Mouse (Mus musculus) layer of hippocampus, adult 8-10 months (tissue): ENCODE measurements around the gene Hbs1l. TPM values are rescaled to one million over a fixed set of nuclear protein-coding genes. Genes with fewer than 3 reads are reported as not detected.

Experiments used
- DNase-seq, 2 experiments: peaks; one replicate each; pipeline ENCODE4 v3.0.0; 2022; ENCODE audit warnings: low spot score in 2 of 2
- total RNA-seq, 4 experiments: library from RNA; stranded (reverse); gene quantifications; 2 replicates each; pipeline ENCODE4 v1.2.4; 2022

Gene Hbs1l
- total RNA-seq, 4 experiments from 2014 or later, result 53.7 to 72.2 (median 64.1) TPM

GRCm38 (mm10) chr10:21400031-21400430 lies 104.3 kb downstream of the Hbs1l start:
- DNase-seq, result no peak

- no peak for DNase-seq
These were observed 104.7 kb downstream of the Hbs1l start for GRCm38 (mm10) chr10:21400453-21400852.

- no peak for DNase-seq
These were observed 105.5 kb downstream of the Hbs1l start for GRCm38 (mm10) chr10:21401259-21401658.

- no peak for DNase-seq
These were observed 109.0 kb downstream of the Hbs1l start for GRCm38 (mm10) chr10:21404822-21405221.

GRCm38 (mm10) chr10:21405707-21406534 lies 110.1 kb downstream of the Hbs1l start:
- no peak for DNase-seq

GRCm38 (mm10) chr10:21410711-21411110 lies 114.9 kb downstream of the Hbs1l start:
- no peak for DNase-seq

GRCm38 (mm10) chr10:21411621-21412205 lies 115.9 kb downstream of the Hbs1l start:
- DNase-seq, result no peak

- no peak for DNase-seq
These were observed 119.3 kb downstream of the Hbs1l start for GRCm38 (mm10) chr10:21415031-21415430.

- DNase-seq, result no peak
These were observed 120.4 kb downstream of the Hbs1l start for GRCm38 (mm10) chr10:21416184-21416583.

Other genes with a start within 250 kb of the Hbs1l start
- under 1 TPM; 0.54 to 0.71 (median 0.63) TPM for gene Myb, start 135.0 kb upstream of the Hbs1l start, total RNA-seq
- under 1 TPM in 2 of 4 experiments, not detected in 2; 0.37 to 0.87 TPM for gene Aldh8a1, start 81.3 kb downstream of the Hbs1l start, total RNA-seq